Mouse (Mus musculus) bone marrow macrophage, adult 2 months (primary cell): ENCODE results near the gene Filip1.

Experiments used
- CTCF ChIP-seq: IDR thresholded peaks from 2 replicates; pipeline ENCODE4 v1.5.1; 2012; ENCODE audit warnings: low read depth, mild to moderate bottlenecking, low read length, moderate library complexity
- POLR2A ChIP-seq: IDR thresholded peaks from 2 replicates; pipeline ENCODE4 v1.6.1; 2012; ENCODE audit warnings: mild to moderate bottlenecking, low read depth, low read length, borderline replicate concordance

GRCm38 (mm10) chr9:79816013-79816412 is 196.6 kb downstream of the Filip1 start:
- TF ChIP-seq CTCF = no peak
- TF ChIP-seq POLR2A = no peak
